In the genomic region with DNA sequence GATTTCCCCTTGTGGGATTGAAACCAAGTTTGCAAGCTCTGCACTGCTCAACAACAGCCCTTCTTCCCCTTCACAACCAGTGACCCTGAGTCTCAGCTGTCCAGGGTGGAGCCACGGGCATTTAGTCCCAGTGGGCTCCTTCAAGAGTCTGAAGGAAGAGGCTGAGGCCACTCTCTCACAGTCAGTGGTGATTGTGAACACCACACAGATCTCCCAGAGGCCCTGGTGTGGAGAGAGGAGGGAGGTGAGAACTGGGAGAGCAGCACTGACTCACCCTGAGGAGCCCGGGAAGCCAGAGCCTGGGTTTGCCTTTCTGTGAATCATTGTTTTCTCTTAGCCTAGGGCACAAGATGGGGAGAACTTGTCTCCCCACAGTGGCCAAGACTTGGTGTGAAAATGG, we compare ENCODE assay signal across 9 mouse cellular contexts. TPM values are rescaled to one million over a fixed set of nuclear protein-coding genes. Genes with fewer than 3 reads are reported as not detected.
A peak's percentile ranks its signal among the peaks of the same experiment; 100 is the strongest.
DNase-seq lines count a peak whose midpoint lies in the region; ATAC-seq and TF ChIP-seq lines count a peak whose summit lies in the region.
"Had no signal": no experiment of that assay in that cellular context is flagged by ENCODE, and none has a peak within 500 bp of the region (broad histone marks: within the 10 kb centered on the region; RNA-seq: fewer than 3 reads in every experiment).

No protein-coding gene starts in this region.

- intact Hi-C loops in heart, adult 2 months (cut with DNase I): no loop called here

- no peaks in the 10 kb centered on the region for H3K27me3 ChIP-seq in kidney, adult 2 months (replicated peaks; ENCODE audit: control insufficient read depth, insufficient read depth, low read length)
- H3K27me3 ChIP-seq in heart, adult 2 months (ENCODE audit: control insufficient read depth, insufficient read depth, low read length): no peaks in the 10 kb centered on the region
- no peaks in the 10 kb centered on the region for H3K27me3 ChIP-seq in limb, embryonic 14.5 days (ENCODE audit: control insufficient read depth, insufficient read depth, low read length)

- H3K79me2 ChIP-seq in heart, adult 2 months (replicated peaks; ENCODE audit: control insufficient read depth, insufficient read depth, low read length): peaks cover 12% of the 10 kb centered on the region

- no peak for TF ChIP-seq POLR2A in kidney, adult 2 months (IDR thresholded peaks at IDR 0.05; ENCODE audit: low read depth, low read length)
- TF ChIP-seq POLR2A in heart, adult 2 months (IDR thresholded peaks at IDR 0.05; ENCODE audit: insufficient read depth, low read depth, low read length): no peak
- TF ChIP-seq POLR2A in limb, embryonic 14.5 days (IDR thresholded peaks at IDR 0.05; ENCODE audit: borderline replicate concordance, extremely low read depth, insufficient read depth, insufficient read length): no peak

- H3K9ac ChIP-seq in heart, adult 2 months (ENCODE audit: low read depth, low read length): no peak overlapping the region; the same call in 1 of the 2 replicates
- H3K9ac ChIP-seq in limb, embryonic 14.5 days (ENCODE audit: low read depth, low read length, severe bottlenecking): peak overlapping the region; percentile 96; the same call in 1 of the 2 replicates

- no peak for DNase-seq in kidney, adult 2 months
- no peak for DNase-seq in kidney, postnatal 14 days
- peak; percentile 90 for DNase-seq in NIH3T3 (ENCODE audit: low read depth)
- peak; percentile 60 to 62 for DNase-seq in heart, adult 2 months
- DNase-seq in limb, embryonic 14.5 days (ENCODE audit: low spot score): no peak
- no peak for DNase-seq in frontal cortex, adult 2 months (ENCODE audit: extremely low spot score in 1 of 2, low spot score in 1 of 2)
- no peak for DNase-seq in right cerebral cortex, postnatal 4 days
- DNase-seq in ovary, adult 18-20 months (ENCODE audit: low spot score): no peak

- H3K4me2 ChIP-seq in limb, embryonic 14.5 days (replicated peaks; ENCODE audit: low read depth, low read length, severe bottlenecking): peak overlapping the region; percentile 92

- 5% methylated on average over 2 of the region's 2 CpGs for WGBS in kidney, adult 2 months
- WGBS in heart, adult 2 months: 32% methylated on average over 2 of the region's 2 CpGs
- 48% methylated on average over 2 of the region's 2 CpGs for WGBS in limb, embryonic 14.5 days

- no peak overlapping the region for H3K4me3 ChIP-seq in kidney, adult 2 months (ENCODE audit: insufficient read depth, low read depth, low read length)
- H3K4me3 ChIP-seq in heart, adult 2 months: no peak overlapping the region
- 0 out of 2 replicates have a peak overlapping the region, but pooled peaks have one; percentile 80 for H3K4me3 ChIP-seq in limb, embryonic 14.5 days (replicated peaks; ENCODE audit: low read length)

- no peak for TF ChIP-seq CTCF in kidney, adult 2 months (conservative IDR thresholded peaks at IDR 0.05; ENCODE audit: insufficient read depth, insufficient read length, low read depth, low read length)
- TF ChIP-seq CTCF in heart, adult 2 months (IDR thresholded peaks at IDR 0.05): no peak

- H3K27ac ChIP-seq in kidney, adult 2 months (ENCODE audit: insufficient read depth, low read depth, low read length): peak overlapping the region; percentile 61
- H3K27ac ChIP-seq in heart, adult 2 months: peak overlapping the region; percentile 97
- peak overlapping the region; percentile 26; the same call in 1 of the 2 replicates for H3K27ac ChIP-seq in limb, embryonic 14.5 days (replicated peaks; ENCODE audit: low read depth, low read length)

- no peak for TF ChIP-seq EP300 in heart, adult 2 months (IDR thresholded peaks at IDR 0.05; ENCODE audit: insufficient read depth, low read depth, low read length)

- no peak for ATAC-seq in limb, embryonic 14.5 days (ENCODE audit: low FRiP score, low read depth)

- H3K9me3 ChIP-seq in limb, embryonic 14.5 days (ENCODE audit: control insufficient read depth, low read length): no peaks in the 10 kb centered on the region

- peaks cover 48% of the 10 kb centered on the region for H3K4me1 ChIP-seq in kidney, adult 2 months (ENCODE audit: control insufficient read depth, insufficient read depth, low read length)
- peaks cover 47% of the 10 kb centered on the region for H3K4me1 ChIP-seq in heart, adult 2 months (ENCODE audit: control insufficient read depth, insufficient read depth, low read length)
- H3K4me1 ChIP-seq in limb, embryonic 14.5 days (ENCODE audit: control insufficient read depth, insufficient read depth, low read length): peaks cover 26% of the 10 kb centered on the region

- H3K36me3 ChIP-seq in kidney, adult 2 months (ENCODE audit: control insufficient read depth, insufficient read depth, low read length): peaks cover 2% of the 10 kb centered on the region; the same call in 1 of the 2 replicates
- H3K36me3 ChIP-seq in heart, adult 2 months (ENCODE audit: control insufficient read depth, insufficient read depth, low read length): peaks cover 18% of the 10 kb centered on the region
- H3K36me3 ChIP-seq in limb, embryonic 14.5 days (ENCODE audit: control insufficient read depth, insufficient read depth, low read length): peaks cover 48% of the 10 kb centered on the region

RNA-seq across cellular contexts. Expression of gene Arhgef2, which starts 19.2 kb away (rescaled TPM):
- polyA plus RNA-seq in kidney, adult 2 months (2012; rRNA removed): 74.5 and 80.7 TPM in 2 replicates
- 10 to 100 TPM; 37.3 to 37.5 TPM for total RNA-seq in heart, adult 2 months (2021)
- 51.0 and 53.4 TPM in 2 replicates for polyA plus RNA-seq in heart, adult 2 months (2012; rRNA removed)
- 81.9 and 105 TPM in 2 replicates for polyA plus RNA-seq in limb, embryonic 14.5 days (2012; rRNA removed)
- 84.7 and 94.8 TPM in 2 replicates for polyA plus RNA-seq in limb, embryonic 14.5 days (2014; fragmentation: Nextera tagmentation; extraction: Ambion mirVana)
- 185 and 212 TPM in 2 replicates for polyA plus RNA-seq in frontal cortex, adult 2 months (2012; rRNA removed)

RNA-seq across cellular contexts. Expression of gene Rxfp4, which starts 28.0 kb away (rescaled TPM):
- polyA plus RNA-seq in kidney, adult 2 months (2012; rRNA removed): 0.06 TPM in 1 of 2 replicates, not detected in the other
- total RNA-seq in heart, adult 2 months (2021): not detected
- polyA plus RNA-seq in heart, adult 2 months (2012; rRNA removed): 0.41 TPM in 1 of 2 replicates, not detected in the other
- not detected in 2 replicates for polyA plus RNA-seq in limb, embryonic 14.5 days (2012; rRNA removed)
- polyA plus RNA-seq in limb, embryonic 14.5 days (2014; fragmentation: Nextera tagmentation; extraction: Ambion mirVana): 0.15 TPM in 1 of 2 replicates, not detected in the other
- polyA plus RNA-seq in frontal cortex, adult 2 months (2012; rRNA removed): not detected in 2 replicates
- polyA plus RNA-seq: liver, embryonic 16.5 days had no signal

RNA-seq across cellular contexts. Expression of gene Ssr2, which starts 49.3 kb away (rescaled TPM):
- polyA plus RNA-seq in kidney, adult 2 months (2012; rRNA removed): 180 and 193 TPM in 2 replicates
- total RNA-seq in heart, adult 2 months (2021): 10 to 100 TPM; 65.3 to 67.6 TPM
- polyA plus RNA-seq in heart, adult 2 months (2012; rRNA removed): 80.0 and 115 TPM in 2 replicates
- polyA plus RNA-seq in limb, embryonic 14.5 days (2012; rRNA removed): 422 and 466 TPM in 2 replicates
- polyA plus RNA-seq in limb, embryonic 14.5 days (2014; fragmentation: Nextera tagmentation; extraction: Ambion mirVana): 307 and 325 TPM in 2 replicates
- polyA plus RNA-seq in frontal cortex, adult 2 months (2012; rRNA removed): 111 and 131 TPM in 2 replicates

Comparison
In these comparisons a context has a peak if more than half of its experiments do, and no peak if none do; other contexts are left out.
1. DNase-seq: peak in NIH3T3 (single experiment) and heart, adult 2 months (2 of 2); none in kidney, adult 2 months (single experiment), kidney, postnatal 14 days (single experiment), limb, embryonic 14.5 days (single experiment), frontal cortex, adult 2 months (0 of 2), right cerebral cortex, postnatal 4 days (single experiment) and ovary, adult 18-20 months (single experiment).
2. H3K27ac ChIP-seq: peak in every context shown above with its lines; median percentile 97 in heart, adult 2 months; 61 in kidney, adult 2 months; 26 in limb, embryonic 14.5 days.